Mouse (Mus musculus): ENCODE data around the gene Cc2d1a. TPM values are rescaled to one million over a fixed set of nuclear protein-coding genes. Genes with fewer than 3 reads are reported as not detected.
A peak's percentile ranks its signal among the peaks of the same experiment; 100 is the strongest.

Gene Cc2d1a
- polyA plus RNA-seq, 1 experiment from 2014 or later = 5.4 TPM

GRCm38 (mm10) chr8:84187065-84187755 lies 39.5 kb upstream of the Cc2d1a start:
- peak overlapping the region; percentile 87 for H3K4me2 ChIP-seq
- peaks cover 32% of the 10 kb centered on the region for H3K27me3 ChIP-seq
- DNase-seq (peak; percentile 68), ATAC-seq (ENCODE audit: low read depth) (peak; percentile 53)
- no peaks in the 10 kb centered on the region for H3K36me3 ChIP-seq
- H3K27ac ChIP-seq = peak overlapping the region; percentile 36
- H3K4me3 ChIP-seq (replicated peaks) = peak overlapping the region; percentile 49
- H3K9me3 ChIP-seq (replicated peaks) = no peaks in the 10 kb centered on the region
- H3K9ac ChIP-seq = peak overlapping the region; percentile 56
- peaks cover 57% of the 10 kb centered on the region for H3K4me1 ChIP-seq (replicated peaks)
- 4% methylated on average over 21 of the region's 21 CpGs for WGBS (ENCODE audit: insufficient replicate concordance)

- peak; percentile 39 for ATAC-seq (ENCODE audit: low read depth)
- H3K4me3 ChIP-seq (replicated peaks) = peak overlapping the region; percentile 49
- H3K27ac ChIP-seq = 0 out of 2 replicates have a peak overlapping the region, but pooled peaks have one; percentile 36
- H3K9me3 ChIP-seq (replicated peaks) = no peaks in the 10 kb centered on the region
- H3K27me3 ChIP-seq = peaks cover 35% of the 10 kb centered on the region
- peak overlapping the region; percentile 87 for H3K4me2 ChIP-seq
- under 1% methylated on average over 12 of the region's 12 CpGs for WGBS (ENCODE audit: insufficient replicate concordance)
- peak; percentile 57 for DNase-seq
- H3K4me1 ChIP-seq (replicated peaks) = peaks cover 55% of the 10 kb centered on the region
- H3K36me3 ChIP-seq = no peaks in the 10 kb centered on the region
- H3K9ac ChIP-seq = peak overlapping the region; percentile 56
Measured at GRCm38 (mm10) chr8:84186547-84186946, 38.8 kb upstream of the Cc2d1a start.

- no peak for ATAC-seq (ENCODE audit: low read depth)
- 82% methylated on average over 7 of the region's 7 CpGs for WGBS (ENCODE audit: insufficient replicate concordance)
- peaks cover 57% of the 10 kb centered on the region for H3K4me1 ChIP-seq (replicated peaks)
- no peak within 1 kb of the TSS for H3K27ac ChIP-seq
- DNase-seq = no peak
- H3K9me3 ChIP-seq (replicated peaks) = no peaks in the 10 kb centered on the region
- H3K36me3 ChIP-seq = no peaks in the 10 kb centered on the region
- H3K4me2 ChIP-seq = peak within 1 kb of the TSS; percentile 77
- peak within 1 kb of the TSS; percentile 64 for H3K4me3 ChIP-seq (replicated peaks)
- H3K9ac ChIP-seq = peak within 1 kb of the TSS; percentile 72; the same call in 1 of the 2 replicates
- H3K27me3 ChIP-seq = peaks cover 40% of the 10 kb centered on the region
Measured at GRCm38 (mm10) chr8:84185117-84185516, 37.4 kb upstream of the Cc2d1a start, which contains the start of gene Nanos3. Nanos3 (minus strand) TSS chr8:84185217.

GRCm38 (mm10) chr8:84184085-84185043 lies 36.6 kb upstream of the Cc2d1a start:
- no peak for ATAC-seq (ENCODE audit: low read depth)
- no peaks in the 10 kb centered on the region for H3K9me3 ChIP-seq (replicated peaks)

GRCm38 (mm10) chr8:84183261-84184084 lies 35.7 kb upstream of the Cc2d1a start:
- Histone ChIP-seq H3K9ac (peak overlapping the region; percentile 72), H3K4me2 (peak overlapping the region; percentile 77), H3K27ac (no peak overlapping the region), H3K4me1 (replicated peaks) (peaks cover 57% of the 10 kb centered on the region), H3K36me3 (no peaks in the 10 kb centered on the region), H3K27me3 (peaks cover 40% of the 10 kb centered on the region), H3K9me3 (replicated peaks) (no peaks in the 10 kb centered on the region), H3K4me3 (replicated peaks) (peak overlapping the region; percentile 64)
- ATAC-seq (ENCODE audit: low read depth) (no peak), DNase-seq (no peak)
- WGBS (ENCODE audit: insufficient replicate concordance) = 2% methylated on average over 87 of the region's 87 CpGs

More at GRCm38 (mm10) chr8:84184085-84185043, 36.6 kb upstream of the Cc2d1a start:
- Histone ChIP-seq H3K4me1 (replicated peaks) (peaks cover 61% of the 10 kb centered on the region), H3K4me3 (replicated peaks) (peak overlapping the region; percentile 64), H3K9ac (peak overlapping the region; percentile 72), H3K4me2 (peak overlapping the region; percentile 77), H3K36me3 (no peaks in the 10 kb centered on the region), H3K27ac (no peak overlapping the region), H3K27me3 (peaks cover 40% of the 10 kb centered on the region)
- 25% methylated on average over 21 of the region's 21 CpGs for WGBS (ENCODE audit: insufficient replicate concordance)
- no peak for DNase-seq

GRCm38 (mm10) chr8:84182833-84183232 lies 35.1 kb upstream of the Cc2d1a start:
- Histone ChIP-seq H3K27ac (no peak overlapping the region), H3K9ac (no peak overlapping the region)
- WGBS (ENCODE audit: insufficient replicate concordance) = 55% methylated on average over 4 of the region's 4 CpGs

GRCm38 (mm10) chr8:84180530-84181190 lies 32.9 kb upstream of the Cc2d1a start:
- no peak overlapping the region; the same call in 1 of the 2 replicates for H3K27ac ChIP-seq
- peak overlapping the region; percentile 43; the same call in 1 of the 2 replicates for H3K9ac ChIP-seq
- DNase-seq = no peak
- H3K9me3 ChIP-seq (replicated peaks) = no peaks in the 10 kb centered on the region
- ATAC-seq (ENCODE audit: low read depth) = peak; percentile 34
- H3K27me3 ChIP-seq = peaks cover 40% of the 10 kb centered on the region
- H3K4me3 ChIP-seq (replicated peaks) = no peak overlapping the region; the same call in 1 of the 2 replicates
- H3K36me3 ChIP-seq = no peaks in the 10 kb centered on the region
- WGBS (ENCODE audit: insufficient replicate concordance) = 10% methylated on average over 16 of the region's 16 CpGs
- peaks cover 52% of the 10 kb centered on the region for H3K4me1 ChIP-seq (replicated peaks)
- peak overlapping the region; percentile 47 for H3K4me2 ChIP-seq

More at GRCm38 (mm10) chr8:84182833-84183232, 35.1 kb upstream of the Cc2d1a start:
- ATAC-seq (ENCODE audit: low read depth) = no peak
- Histone ChIP-seq H3K36me3 (no peaks in the 10 kb centered on the region), H3K4me3 (replicated peaks) (peak overlapping the region; percentile 64), H3K4me2 (peak overlapping the region; percentile 77), H3K27me3 (peaks cover 40% of the 10 kb centered on the region), H3K4me1 (replicated peaks) (peaks cover 55% of the 10 kb centered on the region), H3K9me3 (replicated peaks) (no peaks in the 10 kb centered on the region)
- DNase-seq = no peak

- Histone ChIP-seq H3K27ac (no peak overlapping the region), H3K27me3 (peaks cover 36% of the 10 kb centered on the region), H3K4me1 (replicated peaks) (peaks cover 52% of the 10 kb centered on the region), H3K9me3 (replicated peaks) (no peaks in the 10 kb centered on the region), H3K4me2 (peak overlapping the region; percentile 47), H3K9ac (peak overlapping the region; percentile 43; the same call in 1 of the 2 replicates), H3K36me3 (no peaks in the 10 kb centered on the region), H3K4me3 (replicated peaks) (no peak overlapping the region; the same call in 1 of the 2 replicates)
- no peak for DNase-seq
- ATAC-seq (ENCODE audit: low read depth) = no peak; the same call in 1 of the 2 replicates
- WGBS (ENCODE audit: insufficient replicate concordance) = 37% methylated on average over 4 of the region's 4 CpGs
Measured at GRCm38 (mm10) chr8:84179946-84180345, 32.2 kb upstream of the Cc2d1a start.

GRCm38 (mm10) chr8:84178592-84178991 lies 30.9 kb upstream of the Cc2d1a start:
- no peak overlapping the region for H3K9ac ChIP-seq
- DNase-seq = no peak
- peaks cover 43% of the 10 kb centered on the region for H3K4me1 ChIP-seq (replicated peaks)
- H3K4me3 ChIP-seq (replicated peaks) = no peak overlapping the region
- H3K27me3 ChIP-seq = peaks cover 22% of the 10 kb centered on the region
- H3K4me2 ChIP-seq = no peak overlapping the region
- WGBS (ENCODE audit: insufficient replicate concordance) = 70% methylated on average over 8 of the region's 8 CpGs
- no peak overlapping the region for H3K27ac ChIP-seq
- no peaks in the 10 kb centered on the region for H3K9me3 ChIP-seq (replicated peaks)
- no peaks in the 10 kb centered on the region for H3K36me3 ChIP-seq
- no peak for ATAC-seq (ENCODE audit: low read depth)

GRCm38 (mm10) chr8:84177405-84177804 lies 29.7 kb upstream of the Cc2d1a start:
- H3K27me3 ChIP-seq = peaks cover 10% of the 10 kb centered on the region
- ATAC-seq (ENCODE audit: low read depth) (no peak), DNase-seq (no peak)
- no peak overlapping the region for H3K27ac ChIP-seq
- H3K9ac ChIP-seq = no peak overlapping the region
- no peaks in the 10 kb centered on the region for H3K9me3 ChIP-seq (replicated peaks)
- H3K36me3 ChIP-seq = no peaks in the 10 kb centered on the region
- 67% methylated on average over 3 of the region's 3 CpGs for WGBS (ENCODE audit: insufficient replicate concordance)
- H3K4me3 ChIP-seq (replicated peaks) = no peak overlapping the region
- no peak overlapping the region for H3K4me2 ChIP-seq
- peaks cover 33% of the 10 kb centered on the region for H3K4me1 ChIP-seq (replicated peaks)

All from liver, embryonic 13.5 days (tissue).